ENCODE assay signal across 9 mouse cellular contexts in genomic region chr7:25685926-25686470, GRCm38 (mm10). TPM values are rescaled to one million over a fixed set of nuclear protein-coding genes. Genes with fewer than 3 reads are reported as not detected.
DNase-seq lines count a peak whose midpoint lies in the region; ATAC-seq lines count a peak whose summit lies in the region.
"Had no signal": no experiment of that assay in that cellular context is flagged by ENCODE, and none has a peak within 500 bp of the region (broad histone marks: within the 10 kb centered on the region; RNA-seq: fewer than 3 reads in every experiment).

No protein-coding gene starts in this region.

- no peak overlapping the region for H3K9ac ChIP-seq in hindbrain, embryonic 16.5 days (ENCODE audit: low read depth, low read length)
- H3K9ac ChIP-seq in limb, embryonic 12.5 days (replicated peaks): peak overlapping the region; percentile 63; the same call in 1 of the 2 replicates

- DNase-seq in hindbrain, embryonic 10.5 days (ENCODE audit: low spot score): no peak
- peak; percentile 47 for DNase-seq in thymus, postnatal 4 days
- DNase-seq in thymus, postnatal 0 days (ENCODE audit: low spot score): no peak
- peak; percentile 5 for DNase-seq in yolk sac, embryonic 10.5 days (ENCODE audit: low spot score)
- no peak for DNase-seq in left cerebral cortex, postnatal 10 days (ENCODE audit: extremely low spot score in 1 of 2, low spot score in 2 of 2)
- no peak for DNase-seq in spleen, postnatal 36 days (ENCODE audit: low spot score in 2 of 2)

- intact Hi-C loops in left cerebral cortex, postnatal 10 days (cut with DNase I): no loop called here

- peak overlapping the region; percentile 66; the same call in 1 of the 2 replicates for H3K4me3 ChIP-seq in hindbrain, embryonic 10.5 days
- no peak overlapping the region for H3K4me3 ChIP-seq in hindbrain, embryonic 16.5 days (ENCODE audit: low read length)
- peak overlapping the region; percentile 67 for H3K4me3 ChIP-seq in limb, embryonic 12.5 days (replicated peaks)

- WGBS in hindbrain, embryonic 10.5 days: 73% methylated on average over 21 of the region's 21 CpGs
- WGBS in hindbrain, embryonic 16.5 days: 68% methylated on average over 21 of the region's 21 CpGs
- WGBS in limb, embryonic 12.5 days: 67% methylated on average over 21 of the region's 21 CpGs

- no peak overlapping the region for H3K27ac ChIP-seq in hindbrain, embryonic 10.5 days
- H3K27ac ChIP-seq in hindbrain, embryonic 16.5 days (ENCODE audit: low read depth, low read length): no peak overlapping the region
- no peak overlapping the region for H3K27ac ChIP-seq in limb, embryonic 12.5 days
- H3K27ac ChIP-seq: forebrain, embryonic 12.5 days had no signal

- peaks cover 60% of the 10 kb centered on the region for H3K4me1 ChIP-seq in hindbrain, embryonic 10.5 days (replicated peaks)
- H3K4me1 ChIP-seq in hindbrain, embryonic 16.5 days (ENCODE audit: control insufficient read depth, insufficient read depth, low read depth, low read length): peaks cover 36% of the 10 kb centered on the region
- peaks cover 40% of the 10 kb centered on the region for H3K4me1 ChIP-seq in limb, embryonic 12.5 days (replicated peaks)

- no peak overlapping the region for H3K4me2 ChIP-seq in hindbrain, embryonic 16.5 days (ENCODE audit: low read length)
- peak overlapping the region; percentile 87 for H3K4me2 ChIP-seq in limb, embryonic 12.5 days

- peaks cover 66% of the 10 kb centered on the region for H3K27me3 ChIP-seq in hindbrain, embryonic 10.5 days (ENCODE audit: insufficient read depth, poor library complexity, severe bottlenecking)
- H3K27me3 ChIP-seq in hindbrain, embryonic 16.5 days (replicated peaks; ENCODE audit: control insufficient read depth, insufficient read depth, low read length): peaks cover 43% of the 10 kb centered on the region
- H3K27me3 ChIP-seq in limb, embryonic 12.5 days: peaks cover 62% of the 10 kb centered on the region

- ATAC-seq in hindbrain, embryonic 16.5 days: no peak
- ATAC-seq in limb, embryonic 12.5 days (ENCODE audit: insufficient number of reproducible peaks, insufficient read depth, low FRiP score, low TSS enrichment, low read depth): no peak

- H3K9me3 ChIP-seq in hindbrain, embryonic 10.5 days: no peaks in the 10 kb centered on the region
- peaks cover 1% of the 10 kb centered on the region; the same call in 1 of the 2 replicates for H3K9me3 ChIP-seq in hindbrain, embryonic 16.5 days (ENCODE audit: control insufficient read depth, low read length)
- no peaks in the 10 kb centered on the region for H3K9me3 ChIP-seq in limb, embryonic 12.5 days
- H3K9me3 ChIP-seq: forebrain, embryonic 12.5 days had no signal

- H3K36me3 ChIP-seq in hindbrain, embryonic 10.5 days: peaks cover 22% of the 10 kb centered on the region
- H3K36me3 ChIP-seq in hindbrain, embryonic 16.5 days (ENCODE audit: control insufficient read depth, insufficient read depth, low read length): peaks cover 2% of the 10 kb centered on the region; the same call in 1 of the 2 replicates
- H3K36me3 ChIP-seq in limb, embryonic 12.5 days: no peaks in the 10 kb centered on the region

RNA-seq across cellular contexts. Expression of gene Tgfb1, which starts 0.8 kb away (rescaled TPM):
- 0.81 and 2.1 TPM in 2 replicates for polyA plus RNA-seq in hindbrain, embryonic 10.5 days (2016; fragmentation: Nextera tagmentation; extraction: Ambion mirVana)
- polyA plus RNA-seq in hindbrain, embryonic 16.5 days (2015; fragmentation: Nextera tagmentation; extraction: Ambion mirVana): 0.63 and 1.2 TPM in 2 replicates
- 8.5 and 11.6 TPM in 2 replicates for polyA plus RNA-seq in thymus, postnatal 0 days (2015; fragmentation: Nextera tagmentation; extraction: Ambion mirVana)
- polyA plus RNA-seq in limb, embryonic 12.5 days (2016; fragmentation: Nextera tagmentation; extraction: Ambion mirVana): 1.6 and 2.2 TPM in 2 replicates
- total RNA-seq in left cerebral cortex, postnatal 10 days (2021): 10 to 100 TPM in 1 of 2 experiments, 1 to 10 TPM in 1; 9.7 to 12.2 TPM

RNA-seq across cellular contexts. Expression of gene B9d2, which starts 5.4 kb away (rescaled TPM):
- 38.3 and 44.6 TPM in 2 replicates for polyA plus RNA-seq in hindbrain, embryonic 10.5 days (2016; fragmentation: Nextera tagmentation; extraction: Ambion mirVana)
- polyA plus RNA-seq in hindbrain, embryonic 16.5 days (2015; fragmentation: Nextera tagmentation; extraction: Ambion mirVana): 48.4 and 49.8 TPM in 2 replicates
- polyA plus RNA-seq in thymus, postnatal 0 days (2015; fragmentation: Nextera tagmentation; extraction: Ambion mirVana): 67.9 and 68.3 TPM in 2 replicates
- polyA plus RNA-seq in limb, embryonic 12.5 days (2016; fragmentation: Nextera tagmentation; extraction: Ambion mirVana): 30.4 and 30.5 TPM in 2 replicates
- 10 to 100 TPM; 34.5 to 36.3 TPM for total RNA-seq in left cerebral cortex, postnatal 10 days (2021)

RNA-seq across cellular contexts. Expression of gene Tmem91, which starts 11.0 kb away (rescaled TPM):
- polyA plus RNA-seq in hindbrain, embryonic 10.5 days (2016; fragmentation: Nextera tagmentation; extraction: Ambion mirVana): 3.1 and 3.2 TPM in 2 replicates
- 101 and 129 TPM in 2 replicates for polyA plus RNA-seq in hindbrain, embryonic 16.5 days (2015; fragmentation: Nextera tagmentation; extraction: Ambion mirVana)
- polyA plus RNA-seq in thymus, postnatal 0 days (2015; fragmentation: Nextera tagmentation; extraction: Ambion mirVana): 4.0 and 6.3 TPM in 2 replicates
- 2.7 and 3.1 TPM in 2 replicates for polyA plus RNA-seq in limb, embryonic 12.5 days (2016; fragmentation: Nextera tagmentation; extraction: Ambion mirVana)
- total RNA-seq in left cerebral cortex, postnatal 10 days (2021): 10 to 100 TPM; 53.6 to 67.6 TPM

RNA-seq across cellular contexts. Expression of gene Exosc5, which starts 27.0 kb away (rescaled TPM):
- polyA plus RNA-seq in hindbrain, embryonic 10.5 days (2016; fragmentation: Nextera tagmentation; extraction: Ambion mirVana): 75.6 and 76.4 TPM in 2 replicates
- polyA plus RNA-seq in hindbrain, embryonic 16.5 days (2015; fragmentation: Nextera tagmentation; extraction: Ambion mirVana): 39.5 and 42.9 TPM in 2 replicates
- polyA plus RNA-seq in thymus, postnatal 0 days (2015; fragmentation: Nextera tagmentation; extraction: Ambion mirVana): 146 and 147 TPM in 2 replicates
- polyA plus RNA-seq in limb, embryonic 12.5 days (2016; fragmentation: Nextera tagmentation; extraction: Ambion mirVana): 74.1 and 74.2 TPM in 2 replicates
- total RNA-seq in left cerebral cortex, postnatal 10 days (2021): 10 to 100 TPM; 21.8 to 22.0 TPM

RNA-seq across cellular contexts. Expression of gene Bckdha, which starts 27.2 kb away (rescaled TPM):
- 45.3 and 49.4 TPM in 2 replicates for polyA plus RNA-seq in hindbrain, embryonic 10.5 days (2016; fragmentation: Nextera tagmentation; extraction: Ambion mirVana)
- 46.8 and 51.8 TPM in 2 replicates for polyA plus RNA-seq in hindbrain, embryonic 16.5 days (2015; fragmentation: Nextera tagmentation; extraction: Ambion mirVana)
- 63.8 and 69.1 TPM in 2 replicates for polyA plus RNA-seq in thymus, postnatal 0 days (2015; fragmentation: Nextera tagmentation; extraction: Ambion mirVana)
- 57.5 and 61.3 TPM in 2 replicates for polyA plus RNA-seq in limb, embryonic 12.5 days (2016; fragmentation: Nextera tagmentation; extraction: Ambion mirVana)
- total RNA-seq in left cerebral cortex, postnatal 10 days (2021): 10 to 100 TPM; 25.0 to 28.9 TPM

Comparison
In these comparisons a context has a peak if more than half of its experiments do, and no peak if none do; other contexts are left out.
1. DNase-seq: peak in thymus, postnatal 4 days (single experiment) and yolk sac, embryonic 10.5 days (single experiment); none in hindbrain, embryonic 10.5 days (single experiment), thymus, postnatal 0 days (single experiment), left cerebral cortex, postnatal 10 days (0 of 2) and spleen, postnatal 36 days (0 of 2).
2. RNA of gene Tmem91, which starts 11.0 kb away (polyA plus RNA-seq): 101 to 129 TPM in hindbrain, embryonic 16.5 days; 4.0 to 6.3 TPM in thymus, postnatal 0 days, 3.1 to 3.2 TPM in hindbrain, embryonic 10.5 days and 2.7 to 3.1 TPM in limb, embryonic 12.5 days; every median in the first group is over 10 times any median in the second.